Mouse (Mus musculus) stomach, postnatal 0 days (tissue): ENCODE data around the gene Rarb.

Source experiments
- CTCF ChIP-seq: IDR thresholded peaks from 2 replicates; pipeline ENCODE4 v1.5.1; 2016; ENCODE audit warnings: antibody characterized with exemption, low read depth, mild to moderate bottlenecking, moderate library complexity
- EP300 ChIP-seq: optimal IDR thresholded peaks from 2 replicates; pipeline ENCODE3; 2016; ENCODE audit warnings: antibody characterized with exemption

- TF ChIP-seq CTCF (no peak), EP300 (no peak)
Measured at GRCm38 (mm10) chr14:16604469-16605064, 214.4 kb downstream of the Rarb start.
